Mouse (Mus musculus) ES-Bruce4 (cell line): Measurements from ENCODE around the gene Pkdcc. TPM values are rescaled to one million over a fixed set of nuclear protein-coding genes. Genes with fewer than 3 reads are reported as not detected.

Source experiments
- H3K27ac ChIP-seq: 2 replicates; pipeline ENCODE4 v1.5.1; 2012; ENCODE audit warnings: low read length, inconsistent platforms; ENCODE audit not compliant: insufficient read depth
- H3K27me3 ChIP-seq: 2 replicates; pipeline ENCODE4 v1.6.1; 2012; ENCODE audit warnings: mild to moderate bottlenecking, low read length, inconsistent platforms; ENCODE audit not compliant: control insufficient read depth, poor library complexity, insufficient read depth, severe bottlenecking
- H3K36me3 ChIP-seq: 2 replicates; pipeline ENCODE4 v1.6.1; 2012; ENCODE audit warnings: inconsistent platforms, mild to moderate bottlenecking, low read length, moderate library complexity; ENCODE audit not compliant: control insufficient read depth, poor library complexity, insufficient read depth, severe bottlenecking
- H3K4me1 ChIP-seq: one replicate; pipeline ENCODE4 v1.8.1; 2011; ENCODE audit warnings: low read length; ENCODE audit not compliant: control insufficient read depth, insufficient read depth
- H3K4me3 ChIP-seq: 2 replicates; pipeline ENCODE4 v1.5.1; 2011; ENCODE audit warnings: low read depth, mild to moderate bottlenecking, low read length
- H3K9ac ChIP-seq: 2 replicates; pipeline ENCODE4 v1.6.1; 2012; ENCODE audit warnings: low read depth, mild to moderate bottlenecking, inconsistent platforms; ENCODE audit not compliant: poor library complexity, severe bottlenecking
- H3K9me3 ChIP-seq: replicated peaks from 2 replicates; pipeline ENCODE4 v1.6.1; 2012; ENCODE audit warnings: mild to moderate bottlenecking, low read length, inconsistent platforms; ENCODE audit not compliant: control insufficient read depth, poor library complexity, insufficient read depth, severe bottlenecking
- CTCF ChIP-seq: IDR thresholded peaks from one replicate; pipeline ENCODE4 v1.8.1; 2011; ENCODE audit warnings: low read depth, low read length
- EP300 ChIP-seq: IDR thresholded peaks from 2 replicates; pipeline ENCODE4 v1.6.1; 2011; ENCODE audit warnings: low read depth, low read length; ENCODE audit not compliant: insufficient read depth
- POLR2A ChIP-seq: IDR thresholded peaks from one replicate; pipeline ENCODE4 v1.8.1; 2011; ENCODE audit warnings: low read length; ENCODE audit not compliant: insufficient read depth
- polyA plus RNA-seq: library from polyadenylated mRNA; stranded (reverse); fragments of >200 nt; gene quantifications from 2 replicates; pipeline ENCODE4 v1.2.4, GENCODE M21; 2011; ENCODE audit warnings: low read depth; ENCODE audit not compliant: missing spikeins, insufficient read depth, insufficient read length

Gene Pkdcc
- polyA plus RNA-seq, 1 experiment = 12.3 TPM

DNA sequence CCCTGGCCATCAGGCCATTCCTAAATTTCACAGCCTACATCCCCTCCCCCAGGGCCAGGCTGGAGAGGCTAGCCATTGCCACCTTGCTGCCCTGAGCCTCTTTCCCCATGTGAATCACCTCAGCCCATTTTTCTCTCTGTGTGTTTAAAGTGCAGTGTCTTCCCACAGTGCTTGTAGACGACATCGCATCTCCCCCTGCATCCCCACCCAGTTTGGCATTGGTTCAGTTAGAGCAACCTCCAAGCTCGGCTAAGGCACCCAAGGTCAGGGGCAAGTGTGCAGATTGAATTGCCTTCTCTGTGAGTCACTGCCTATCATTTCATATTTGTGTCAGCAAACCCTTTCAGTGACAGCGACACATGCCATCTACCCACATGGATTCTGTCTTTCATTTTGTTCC lies 20.6 kb upstream of the Pkdcc start:
- TF ChIP-seq EP300 (no peak), CTCF (no peak), POLR2A (no peak)
- Histone ChIP-seq H3K9me3 (no peaks in the 10 kb centered on the region), H3K4me3 (no peak overlapping the region), H3K36me3 (no peaks in the 10 kb centered on the region), H3K9ac (no peak overlapping the region), H3K27me3 (0 out of 2 replicates have a peak, but pooled peaks cover 2% of the 10 kb centered on the region), H3K4me1 (peaks cover 3% of the 10 kb centered on the region), H3K27ac (no peak overlapping the region)

GRCm38 (mm10) chr17:83197361-83197923 lies 17.6 kb upstream of the Pkdcc start:
- Histone ChIP-seq H3K36me3 (no peaks in the 10 kb centered on the region), H3K9ac (no peak overlapping the region), H3K27ac (no peak overlapping the region), H3K4me3 (no peak overlapping the region), H3K9me3 (no peaks in the 10 kb centered on the region), H3K4me1 (peaks cover 3% of the 10 kb centered on the region), H3K27me3 (0 out of 2 replicates have a peak, but pooled peaks cover 2% of the 10 kb centered on the region)
- TF ChIP-seq CTCF (no peak), POLR2A (no peak), EP300 (no peak)

DNA sequence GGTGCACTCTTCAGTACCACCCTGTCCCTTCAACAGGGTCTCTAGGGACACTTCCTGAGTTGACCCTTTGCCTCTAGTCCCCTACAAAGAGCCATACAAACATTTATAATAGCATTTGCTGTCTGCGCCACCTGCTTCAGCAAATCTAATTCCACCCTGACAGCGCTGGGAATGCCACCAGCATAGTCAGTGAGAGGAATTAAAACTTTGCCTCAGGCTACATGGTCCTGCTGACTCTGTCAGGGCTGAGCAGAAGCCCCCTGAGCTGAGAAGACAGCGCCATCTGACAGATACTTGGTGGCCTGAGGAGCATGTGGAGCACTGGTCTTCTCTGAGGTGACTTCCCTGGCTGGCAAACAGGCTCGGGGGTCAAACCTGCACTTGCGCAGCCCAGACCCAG lies 14.6 kb upstream of the Pkdcc start:
- TF ChIP-seq CTCF (no peak), EP300 (no peak), POLR2A (no peak)
- Histone ChIP-seq H3K4me3 (no peak overlapping the region), H3K4me1 (peaks cover 3% of the 10 kb centered on the region), H3K36me3 (no peaks in the 10 kb centered on the region), H3K9me3 (no peaks in the 10 kb centered on the region), H3K27me3 (no peaks in the 10 kb centered on the region), H3K9ac (no peak overlapping the region), H3K27ac (no peak overlapping the region)

GRCm38 (mm10) chr17:83201257-83201656 lies 13.8 kb upstream of the Pkdcc start:
- H3K27ac ChIP-seq = no peak overlapping the region
- H3K9me3 ChIP-seq = no peaks in the 10 kb centered on the region
- H3K27me3 ChIP-seq = no peaks in the 10 kb centered on the region
- no peaks in the 10 kb centered on the region for H3K36me3 ChIP-seq
- TF ChIP-seq POLR2A (no peak), EP300 (no peak), CTCF (no peak)
- H3K4me3 ChIP-seq = no peak overlapping the region
- peaks cover 3% of the 10 kb centered on the region for H3K4me1 ChIP-seq
- no peak overlapping the region for H3K9ac ChIP-seq

- no peaks in the 10 kb centered on the region for H3K4me1 ChIP-seq
Observed at GRCm38 (mm10) chr17:83203692-83204383, 11.3 kb upstream of the Pkdcc start.

GRCm38 (mm10) chr17:83207296-83207695 lies 7.8 kb upstream of the Pkdcc start:
- Histone ChIP-seq H3K9me3 (no peaks in the 10 kb centered on the region), H3K36me3 (no peaks in the 10 kb centered on the region), H3K27ac (no peak overlapping the region), H3K27me3 (no peaks in the 10 kb centered on the region), H3K9ac (no peak overlapping the region), H3K4me1 (no peaks in the 10 kb centered on the region), H3K4me3 (no peak overlapping the region)
- no peak for TF ChIP-seq EP300
- no peak for TF ChIP-seq CTCF
- TF ChIP-seq POLR2A = no peak

More at GRCm38 (mm10) chr17:83203692-83204383, 11.3 kb upstream of the Pkdcc start:
- Histone ChIP-seq H3K36me3 (no peaks in the 10 kb centered on the region), H3K27ac (no peak overlapping the region), H3K4me3 (no peak overlapping the region), H3K9me3 (no peaks in the 10 kb centered on the region), H3K27me3 (no peaks in the 10 kb centered on the region), H3K9ac (no peak overlapping the region)
- TF ChIP-seq EP300 = no peak
- TF ChIP-seq POLR2A = no peak
- no peak for TF ChIP-seq CTCF
